ENCODE assay signal across 13 mouse cellular contexts in genomic region chr12:118660384-118661213, GRCm38 (mm10).
DNase-seq lines count a peak whose midpoint lies in the region; ATAC-seq lines count a peak whose summit lies in the region.
"Had no signal": no experiment of that assay in that cellular context is flagged by ENCODE, and none has a peak within 500 bp of the region (broad histone marks: within the 10 kb centered on the region; RNA-seq: fewer than 3 reads in every experiment).

No protein-coding gene starts in this region.

- peaks cover 0 to 4% of the 10 kb centered on the region in 2 experiments; a peak in 2 of 4 replicates for H3K4me1 ChIP-seq in heart, embryonic 14.5 days (ENCODE audit: control insufficient read depth in 2 of 2, insufficient read depth in 2 of 2, low read length in 2 of 2)
- peaks cover 35% of the 10 kb centered on the region for H3K4me1 ChIP-seq in forebrain, embryonic 13.5 days

- H3K4me2 ChIP-seq in heart, embryonic 14.5 days (ENCODE audit: low read length): peak overlapping the region; percentile 45
- peak overlapping the region; percentile 42 for H3K4me2 ChIP-seq in forebrain, embryonic 13.5 days
- H3K4me2 ChIP-seq: lung, embryonic 14.5 days had no signal

- H3K4me3 ChIP-seq in heart, embryonic 14.5 days (ENCODE audit: control insufficient read depth in 1 of 2, insufficient read depth in 1 of 2, low read depth in 1 of 2, low read length in 2 of 2): peak overlapping the region in 1 of 2 experiments; percentile 1; a peak in 1 of 4 replicates
- no peak overlapping the region for H3K4me3 ChIP-seq in forebrain, embryonic 13.5 days
- H3K4me3 ChIP-seq: erythroblast, embryonic 14.5 days had no signal

- WGBS in heart, embryonic 14.5 days: 15% methylated on average over 12 of the region's 12 CpGs
- WGBS in forebrain, embryonic 13.5 days: under 1% methylated on average over 12 of the region's 12 CpGs

- no peak overlapping the region for H3K9ac ChIP-seq in heart, embryonic 14.5 days (ENCODE audit: low read length)
- H3K9ac ChIP-seq in forebrain, embryonic 13.5 days: no peak overlapping the region
- H3K9ac ChIP-seq: lung, embryonic 14.5 days had no signal

- H3K9me3 ChIP-seq in heart, embryonic 14.5 days (ENCODE audit: control insufficient read depth, low read length): no peaks in the 10 kb centered on the region
- H3K9me3 ChIP-seq in forebrain, embryonic 13.5 days (replicated peaks): no peaks in the 10 kb centered on the region

- no peak overlapping the region for H3K27ac ChIP-seq in heart, embryonic 14.5 days (replicated peaks in 1 of 2; ENCODE audit: control insufficient read depth in 1 of 2, insufficient read depth in 1 of 2, low read depth in 2 of 2, low read length in 2 of 2)
- H3K27ac ChIP-seq in forebrain, embryonic 13.5 days: peak overlapping the region; percentile 32; the same call in 1 of the 2 replicates

- no peaks in the 10 kb centered on the region for H3K27me3 ChIP-seq in heart, embryonic 14.5 days (ENCODE audit: control insufficient read depth, insufficient read depth, low read length)
- peaks cover 69% of the 10 kb centered on the region for H3K27me3 ChIP-seq in forebrain, embryonic 13.5 days

- DNase-seq in heart, adult 18-20 months: no peak
- DNase-seq in embryo, embryonic 10.5 days (ENCODE audit: low spot score): peak; percentile 64
- DNase-seq in mesoderm, embryonic 11.5 days (ENCODE audit: low read depth, low spot score): peak; percentile 15
- no peak for DNase-seq in left cerebral cortex, adult 11 months (ENCODE audit: low spot score)
- DNase-seq in kidney, adult 18-20 months: no peak
- DNase-seq: adrenal gland, postnatal 14 days; cerebellum, adult 2 months; kidney, postnatal 25 days; lung, embryonic 14.5 days had no signal

- H3K36me3 ChIP-seq in heart, embryonic 14.5 days (ENCODE audit: control insufficient read depth, insufficient read depth, low read length): no peaks in the 10 kb centered on the region
- H3K36me3 ChIP-seq in forebrain, embryonic 13.5 days (ENCODE audit: poor library complexity, severe bottlenecking): no peaks in the 10 kb centered on the region

- no peak for ATAC-seq in heart, embryonic 14.5 days (ENCODE audit: insufficient number of reproducible peaks, insufficient read depth, low FRiP score, low read depth)
- ATAC-seq in forebrain, embryonic 13.5 days: no peak
- no peak for ATAC-seq in monocyte, adult 5-6 weeks (replicated peaks; ENCODE audit: insufficient number of reproducible peaks, low FRiP score, low TSS enrichment, poor library complexity, severe bottlenecking)

Comparison
In these comparisons a context has a peak if more than half of its experiments do, and no peak if none do; other contexts are left out.
1. DNase-seq: peak in embryo, embryonic 10.5 days (single experiment) and mesoderm, embryonic 11.5 days (single experiment); none in heart, adult 18-20 months (0 of 2), left cerebral cortex, adult 11 months (single experiment) and kidney, adult 18-20 months (single experiment).